Mouse (Mus musculus) embryonic facial prominence, embryonic 11.5 days (tissue): Measurements from ENCODE around the gene Rcor3. TPM values are rescaled to one million over a fixed set of nuclear protein-coding genes. Genes with fewer than 3 reads are reported as not detected.
A peak's percentile ranks its signal among the peaks of the same experiment; 100 is the strongest.

Experiments used
- ATAC-seq: fragments of 200-750 bp; cut with Nextera tagmentation; replicated peaks from 2 replicates; pipeline ENCODE4 v1.8.0; 2017; ENCODE audit warnings: low read depth; ENCODE audit not compliant: insufficient number of reproducible peaks, low FRiP score, low TSS enrichment
- DNase-seq: peaks from one replicate; pipeline ENCODE4 v3.0.0-alpha.2; 2015; ENCODE audit warnings: low spot score
- H3K27ac ChIP-seq: fragments of 300-500 bp; sonication (generic); replicated peaks from 2 replicates; pipeline ENCODE4 v1.5.1; 2014; ENCODE audit warnings: mild to moderate bottlenecking, low read depth, low read length, control low read depth
- H3K27me3 ChIP-seq: fragments of 300-500 bp; sonication (generic); 2 replicates; pipeline ENCODE4 v1.6.1; 2014; ENCODE audit warnings: mild to moderate bottlenecking, low read length, moderate library complexity, mixed read lengths; ENCODE audit not compliant: control insufficient read depth, insufficient read depth
- H3K36me3 ChIP-seq: fragments of 300-500 bp; sonication (generic); replicated peaks from 2 replicates; pipeline ENCODE4 v1.6.1; 2014; ENCODE audit warnings: low read depth, mild to moderate bottlenecking, low read length, moderate library complexity, mixed read lengths; ENCODE audit not compliant: control insufficient read depth, insufficient read depth
- H3K4me1 ChIP-seq: fragments of 300-500 bp; sonication (generic); 2 replicates; pipeline ENCODE4 v1.6.1; 2014; ENCODE audit warnings: low read length, mixed read lengths; ENCODE audit not compliant: control insufficient read depth, insufficient read depth
- H3K4me2 ChIP-seq: fragments of 300-500 bp; sonication (generic); 2 replicates; pipeline ENCODE4 v1.6.1; 2014; ENCODE audit warnings: low read depth, mild to moderate bottlenecking, control low read depth, low read length, moderate library complexity
- H3K4me3 ChIP-seq: fragments of 300-500 bp; sonication (generic); 2 replicates; pipeline ENCODE4 v1.5.1; 2014; ENCODE audit warnings: low read depth, low read length, control low read depth
- H3K9ac ChIP-seq: fragments of 300-500 bp; sonication (generic); replicated peaks from 2 replicates; pipeline ENCODE4 v1.6.1; 2014; ENCODE audit warnings: mild to moderate bottlenecking, control low read depth, low read length
- H3K9me3 ChIP-seq: fragments of 300-500 bp; sonication (generic); replicated peaks from 2 replicates; pipeline ENCODE4 v1.6.1; 2016; ENCODE audit warnings: mild to moderate bottlenecking, low read length, inconsistent platforms, mixed read lengths; ENCODE audit not compliant: control insufficient read depth
- WGBS: fragments of 180-500 bp; shearing (Covaris S2); extraction: QIAGEN DNeasy Blood & Tissue Kit; methylation state at CpG from one replicate; pipeline ENCODE4 v1.1.7; 2014; 5-methylcytosine and 5-hydroxymethylcytosine counted together
- polyA plus RNA-seq: library from polyadenylated mRNA; unstranded; fragments of >200 nt; fragmentation: Nextera tagmentation; extraction: Ambion mirVana; gene quantifications from 2 replicates; pipeline ENCODE4 v1.2.1, GENCODE M21; 2014

Gene Rcor3
- polyA plus RNA-seq, 1 experiment from 2014 or later, result 17.3 TPM

GRCm38 (mm10) chr1:192091806-192092772 lies 45.8 kb downstream of the Rcor3 start, which contains the start of gene Traf5:
TSS of gene Traf5 (minus strand) at chr1:192092559.
- H3K4me2 ChIP-seq, result peak within 1 kb of the TSS; percentile 89
- peaks cover 7% of the 10 kb centered on the region for H3K27me3 ChIP-seq
- H3K36me3 ChIP-seq, result no peaks in the 10 kb centered on the region
- peak; percentile 95 for ATAC-seq
- peak; percentile 96 for DNase-seq
- H3K4me1 ChIP-seq, result no peaks in the 10 kb centered on the region
- peak within 1 kb of the TSS; percentile 52 for H3K4me3 ChIP-seq
- WGBS, result 3% methylated on average over 63 of the region's 63 CpGs
- no peak within 1 kb of the TSS for H3K27ac ChIP-seq
- peak within 1 kb of the TSS; percentile 66 for H3K9ac ChIP-seq
- H3K9me3 ChIP-seq, result no peaks in the 10 kb centered on the region

GRCm38 (mm10) chr1:192090689-192091567 lies 46.9 kb downstream of the Rcor3 start:
- WGBS, result 67% methylated on average over 11 of the region's 11 CpGs

GRCm38 (mm10) chr1:192090281-192090680 lies 47.6 kb downstream of the Rcor3 start:
- Histone ChIP-seq H3K9me3 (no peaks in the 10 kb centered on the region), H3K36me3 (no peaks in the 10 kb centered on the region), H3K27me3 (peaks cover 7% of the 10 kb centered on the region), H3K9ac (no peak overlapping the region), H3K4me1 (no peaks in the 10 kb centered on the region), H3K4me2 (no peak overlapping the region), H3K27ac (no peak overlapping the region), H3K4me3 (no peak overlapping the region)
- WGBS, result 89% methylated on average over 3 of the region's 3 CpGs
- ATAC-seq (no peak), DNase-seq (no peak)

More at GRCm38 (mm10) chr1:192090689-192091567, 46.9 kb downstream of the Rcor3 start:
- H3K9me3 ChIP-seq, result no peaks in the 10 kb centered on the region
- no peak overlapping the region for H3K27ac ChIP-seq
- H3K4me1 ChIP-seq, result no peaks in the 10 kb centered on the region
- no peak overlapping the region for H3K4me3 ChIP-seq
- no peaks in the 10 kb centered on the region for H3K36me3 ChIP-seq
- DNase-seq (peak; percentile 25), ATAC-seq (no peak)
- no peak overlapping the region for H3K9ac ChIP-seq
- no peak overlapping the region for H3K4me2 ChIP-seq
- H3K27me3 ChIP-seq, result peaks cover 7% of the 10 kb centered on the region

GRCm38 (mm10) chr1:192089208-192090166 lies 48.4 kb downstream of the Rcor3 start:
- WGBS, result 60% methylated on average over 9 of the region's 9 CpGs
- peaks cover 7% of the 10 kb centered on the region for H3K27me3 ChIP-seq
- no peak for DNase-seq
- H3K27ac ChIP-seq, result no peak overlapping the region
- no peak for ATAC-seq
- no peaks in the 10 kb centered on the region for H3K36me3 ChIP-seq
- H3K4me1 ChIP-seq, result no peaks in the 10 kb centered on the region
- no peaks in the 10 kb centered on the region for H3K9me3 ChIP-seq
- H3K4me2 ChIP-seq, result no peak overlapping the region
- H3K4me3 ChIP-seq, result no peak overlapping the region
- H3K9ac ChIP-seq, result no peak overlapping the region

- Histone ChIP-seq H3K4me2 (no peak overlapping the region), H3K27ac (no peak overlapping the region), H3K27me3 (peaks cover 7% of the 10 kb centered on the region), H3K9me3 (no peaks in the 10 kb centered on the region), H3K4me1 (no peaks in the 10 kb centered on the region), H3K4me3 (no peak overlapping the region), H3K36me3 (no peaks in the 10 kb centered on the region), H3K9ac (no peak overlapping the region)
- WGBS, result 65% methylated on average over 4 of the region's 4 CpGs
- DNase-seq (no peak), ATAC-seq (no peak)
These were observed 49.9 kb downstream of the Rcor3 start for GRCm38 (mm10) chr1:192088011-192088410.

GRCm38 (mm10) chr1:192087098-192087497 lies 50.8 kb downstream of the Rcor3 start:
- H3K4me2 ChIP-seq, result no peak overlapping the region
- H3K27me3 ChIP-seq, result peaks cover 7% of the 10 kb centered on the region
- no peaks in the 10 kb centered on the region for H3K9me3 ChIP-seq
- ATAC-seq (no peak), DNase-seq (no peak)
- no peaks in the 10 kb centered on the region for H3K4me1 ChIP-seq
- no peaks in the 10 kb centered on the region for H3K36me3 ChIP-seq
- WGBS, result 75% methylated on average over 4 of the region's 4 CpGs
- no peak overlapping the region for H3K27ac ChIP-seq
- no peak overlapping the region for H3K4me3 ChIP-seq
- no peak overlapping the region for H3K9ac ChIP-seq

GRCm38 (mm10) chr1:192086279-192087037 lies 51.4 kb downstream of the Rcor3 start:
- Histone ChIP-seq H3K27me3 (peaks cover 7% of the 10 kb centered on the region), H3K4me1 (no peaks in the 10 kb centered on the region), H3K36me3 (no peaks in the 10 kb centered on the region), H3K9ac (no peak overlapping the region), H3K4me3 (no peak overlapping the region), H3K9me3 (no peaks in the 10 kb centered on the region), H3K4me2 (no peak overlapping the region), H3K27ac (no peak overlapping the region)
- WGBS, result 84% methylated on average over 12 of the region's 12 CpGs
- DNase-seq, result no peak
- no peak for ATAC-seq
